Comparison of ENCODE assay signal across 21 mouse cellular contexts in the genomic region with DNA sequence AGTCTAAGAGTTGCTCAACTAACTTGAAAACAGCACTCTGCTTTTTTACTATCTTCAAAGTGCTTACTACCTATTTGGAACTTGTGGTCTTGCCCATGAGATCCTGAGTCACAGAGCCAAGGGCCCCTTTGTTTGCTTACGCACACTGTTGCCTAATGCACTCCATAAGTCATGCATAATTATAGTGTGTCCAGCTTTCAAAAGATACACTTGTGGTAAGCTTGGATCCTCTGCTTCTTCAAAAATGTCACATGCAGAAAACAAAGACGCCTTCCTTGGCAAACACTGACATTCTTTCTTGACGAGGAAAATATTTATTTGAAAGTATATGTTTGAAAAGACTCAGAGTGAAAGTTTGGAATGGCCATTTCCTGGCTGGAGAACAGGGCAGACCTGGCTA.
DNase-seq lines count a peak whose midpoint lies in the region; ATAC-seq and TF ChIP-seq lines count a peak whose summit lies in the region.
"Had no signal": no experiment of that assay in that cellular context is flagged by ENCODE, and none has a peak within 500 bp of the region (broad histone marks: within the 10 kb centered on the region; RNA-seq: fewer than 3 reads in every experiment).

No protein-coding gene starts in this region.

- H3K9me3 ChIP-seq in lung, postnatal 0 days (ENCODE audit: low read length), result no peaks in the 10 kb centered on the region
- H3K9me3 ChIP-seq: embryonic facial prominence, embryonic 10.5 days; embryonic facial prominence, embryonic 13.5 days; forebrain, embryonic 12.5 days; hindbrain, embryonic 12.5 days; hindbrain, embryonic 15.5 days had no signal

- H3K4me3 ChIP-seq in lung, postnatal 0 days (ENCODE audit: low read depth, low read length), result no peak overlapping the region
- H3K4me3 ChIP-seq: embryonic facial prominence, embryonic 10.5 days; embryonic facial prominence, embryonic 13.5 days; erythroblast, embryonic 14.5 days; forebrain, embryonic 12.5 days; hindbrain, embryonic 12.5 days; hindbrain, embryonic 15.5 days had no signal

- WGBS in lung, postnatal 0 days, result 30% methylated on average over 3 of the region's 3 CpGs

- peak; percentile 64 for DNase-seq in lung, postnatal 0 days (ENCODE audit: low spot score)
- DNase-seq in lung, postnatal 10 days, result no peak
- DNase-seq in 3T3-L1 (ENCODE audit: low read depth, low spot score), result peak; percentile 5
- peak; percentile 11 for DNase-seq in NIH3T3 (ENCODE audit: low read depth)
- no peak for DNase-seq in urinary bladder, postnatal 10 days (ENCODE audit: low spot score)
- no peak for DNase-seq in gastrocnemius, adult 8-10 months (ENCODE audit: low spot score in 2 of 2)
- DNase-seq in thymus, postnatal 10 days (ENCODE audit: low spot score in 2 of 2), result no peak
- DNase-seq: adrenal gland, adult 2 months; adrenal gland, postnatal 14 days; cerebellum, adult 11 months; embryo, embryonic 11 days; gastrocnemius, postnatal 14 days; heart, adult 11 months had no signal

- H3K36me3 ChIP-seq in lung, postnatal 0 days (ENCODE audit: insufficient read depth, low read length), result no peaks in the 10 kb centered on the region
- H3K36me3 ChIP-seq: embryonic facial prominence, embryonic 10.5 days; embryonic facial prominence, embryonic 13.5 days; forebrain, embryonic 12.5 days; hindbrain, embryonic 12.5 days; hindbrain, embryonic 15.5 days had no signal

- no peaks in the 10 kb centered on the region for H3K27me3 ChIP-seq in lung, postnatal 0 days (replicated peaks; ENCODE audit: insufficient read depth, low read length)
- H3K27me3 ChIP-seq: embryonic facial prominence, embryonic 13.5 days; forebrain, embryonic 12.5 days; hindbrain, embryonic 12.5 days; hindbrain, embryonic 15.5 days had no signal

- no peak for TF ChIP-seq CTCF in lung, postnatal 0 days (IDR thresholded peaks at IDR 0.05)

- ATAC-seq in lung, postnatal 0 days, result peak; percentile 66
- ATAC-seq: forebrain, embryonic 16.5 days had no signal

- no peaks in the 10 kb centered on the region for H3K4me1 ChIP-seq in lung, postnatal 0 days (ENCODE audit: insufficient read depth, low read depth, low read length)
- H3K4me1 ChIP-seq: embryonic facial prominence, embryonic 10.5 days; embryonic facial prominence, embryonic 13.5 days; forebrain, embryonic 12.5 days; hindbrain, embryonic 12.5 days; hindbrain, embryonic 15.5 days had no signal

- H3K27ac ChIP-seq in lung, postnatal 0 days (ENCODE audit: low read length), result no peak overlapping the region
- H3K27ac ChIP-seq: embryonic facial prominence, embryonic 10.5 days; embryonic facial prominence, embryonic 13.5 days; forebrain, embryonic 12.5 days; hindbrain, embryonic 12.5 days; hindbrain, embryonic 15.5 days had no signal

- TF ChIP-seq EP300 in lung, postnatal 0 days (IDR thresholded peaks at IDR 0.05), result peak; percentile 53

- no peak overlapping the region for H3K9ac ChIP-seq in lung, postnatal 0 days (replicated peaks; ENCODE audit: low read depth)
- H3K9ac ChIP-seq: embryonic facial prominence, embryonic 13.5 days; forebrain, embryonic 12.5 days; hindbrain, embryonic 12.5 days; hindbrain, embryonic 15.5 days had no signal

- H3K4me2 ChIP-seq in lung, postnatal 0 days (replicated peaks; ENCODE audit: low read depth, low read length), result no peak overlapping the region
- H3K4me2 ChIP-seq: embryonic facial prominence, embryonic 13.5 days; forebrain, embryonic 12.5 days; heart, embryonic 11.5 days; hindbrain, embryonic 12.5 days; hindbrain, embryonic 15.5 days had no signal

Comparison
In these comparisons a context has a peak if more than half of its experiments do, and no peak if none do; other contexts are left out.
1. DNase-seq: peak in lung, postnatal 0 days (single experiment), 3T3-L1 (single experiment) and NIH3T3 (single experiment); none in lung, postnatal 10 days (single experiment), urinary bladder, postnatal 10 days (single experiment), gastrocnemius, adult 8-10 months (0 of 2) and thymus, postnatal 10 days (0 of 2).